Mouse (Mus musculus) kidney, postnatal 10 days (tissue): ENCODE results near the gene Sac3d1.

Experiments used
- DNase-seq: peaks from one replicate; pipeline ENCODE4 v3.0.0; 2021; ENCODE audit warnings: mixed read lengths

Gene Sac3d1

DNA sequence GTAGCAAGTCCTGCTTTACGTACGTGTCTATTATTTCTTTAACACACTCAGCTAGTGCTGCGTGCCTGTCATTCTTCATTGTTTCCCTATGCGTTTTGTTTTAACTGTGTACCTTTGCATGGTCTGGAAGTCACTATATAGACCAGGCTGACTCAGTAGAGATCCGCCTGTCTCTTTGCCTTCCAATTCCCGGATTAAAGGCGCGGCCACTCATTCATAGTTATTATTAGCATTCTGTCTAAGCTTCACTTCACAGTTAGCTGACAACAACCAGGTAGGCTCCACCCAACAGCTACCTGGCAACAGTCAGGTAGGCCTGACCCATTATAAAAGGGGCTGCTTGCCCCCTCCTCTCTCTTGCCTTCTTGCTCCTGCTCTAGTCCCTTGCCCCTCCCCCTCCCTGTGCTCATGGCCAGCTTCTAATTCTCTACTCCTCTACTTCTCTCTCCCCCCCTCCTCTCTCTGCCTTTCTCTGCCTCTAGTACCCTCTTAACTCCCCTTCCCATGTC, 281 bp upstream of the Sac3d1 start:
- peak; percentile 45 for DNase-seq

DNA sequence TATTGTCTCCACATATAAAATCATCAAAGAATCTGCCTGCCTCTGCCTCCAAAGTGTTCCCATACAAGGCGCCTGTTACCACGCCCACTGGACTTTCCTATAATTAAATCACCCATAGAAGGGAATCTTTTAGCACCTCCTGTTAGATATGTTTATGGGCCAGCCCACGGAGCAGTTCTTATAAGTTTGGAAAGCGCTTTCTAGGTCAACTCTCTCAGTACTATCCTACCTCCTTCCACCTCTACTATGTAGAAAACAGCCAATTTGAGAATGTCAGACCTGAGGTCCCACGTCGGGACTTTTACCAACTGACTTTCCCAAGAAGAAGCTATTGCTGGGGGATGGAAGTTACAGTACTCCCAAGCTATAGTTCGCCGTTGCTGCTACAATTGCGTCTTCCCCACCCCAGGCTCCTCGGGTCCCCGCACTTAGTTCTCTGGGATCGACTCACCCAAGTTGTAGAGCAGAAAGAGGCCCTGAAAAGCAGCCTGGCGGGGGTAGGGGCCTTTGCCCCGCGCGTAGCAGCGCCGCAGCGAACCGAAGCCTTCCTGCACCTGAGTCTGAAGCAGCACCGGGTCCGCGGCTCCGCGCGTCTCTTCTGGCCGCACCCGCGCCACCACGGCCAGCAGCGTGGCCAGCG, 984 bp downstream of the Sac3d1 start:
- DNase-seq = no peak

DNA sequence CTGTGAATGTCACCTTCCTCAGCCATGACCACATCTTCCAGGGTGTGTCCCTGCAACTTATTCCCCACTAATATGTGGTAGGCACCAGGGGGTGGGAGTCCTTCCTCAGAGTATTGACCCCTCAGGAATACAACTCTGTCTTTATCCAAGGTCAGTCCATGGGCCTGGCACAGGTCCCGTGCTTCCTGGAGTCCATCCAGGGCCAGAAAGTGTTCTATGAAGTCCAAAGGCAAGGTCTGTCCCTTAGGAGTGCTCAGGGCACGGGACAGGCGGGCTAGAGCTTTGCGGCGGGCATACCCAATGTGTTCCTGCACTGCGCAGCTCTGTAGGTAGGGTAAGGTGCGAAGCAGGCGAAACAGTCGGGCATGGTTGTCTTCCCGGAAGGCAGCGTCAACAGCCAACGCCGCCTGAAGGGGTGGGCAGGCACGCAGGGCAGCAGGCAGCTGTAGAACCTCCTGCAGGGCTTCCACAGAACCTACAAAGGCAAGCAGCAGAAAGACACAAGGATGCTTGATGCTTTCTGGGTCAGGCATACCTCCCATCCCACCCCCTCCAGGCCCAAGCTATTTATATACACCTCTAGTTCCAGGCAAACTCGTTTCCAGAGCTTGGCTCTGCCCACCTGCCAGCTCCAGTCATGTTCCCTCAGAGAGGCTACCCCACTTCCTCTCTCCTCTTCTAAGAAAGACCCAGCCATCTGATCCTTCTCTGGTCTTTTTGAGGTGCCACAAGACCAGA, 2.2 kb downstream of the Sac3d1 start:
- DNase-seq = no peak

DNA sequence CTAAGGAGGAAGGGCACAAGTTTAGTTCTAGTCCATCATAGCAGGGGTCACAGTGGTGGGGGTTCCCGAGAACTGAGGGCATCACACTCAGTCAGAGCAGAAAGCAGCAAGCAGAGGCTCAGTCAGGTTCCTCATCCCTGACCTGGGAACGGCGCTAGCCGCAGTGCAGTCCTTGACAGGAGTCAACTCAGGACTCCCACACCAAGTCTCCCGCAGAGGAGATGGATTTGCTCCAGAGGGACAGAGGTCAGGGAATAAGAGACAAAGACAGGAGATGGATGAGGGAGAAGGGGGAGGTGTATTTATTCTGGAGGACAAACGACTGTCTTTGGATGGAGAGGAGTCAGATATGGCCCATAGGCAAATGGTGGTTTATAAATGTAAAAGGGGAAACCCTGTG, 5.3 kb downstream of the Sac3d1 start:
- no peak for DNase-seq

DNA sequence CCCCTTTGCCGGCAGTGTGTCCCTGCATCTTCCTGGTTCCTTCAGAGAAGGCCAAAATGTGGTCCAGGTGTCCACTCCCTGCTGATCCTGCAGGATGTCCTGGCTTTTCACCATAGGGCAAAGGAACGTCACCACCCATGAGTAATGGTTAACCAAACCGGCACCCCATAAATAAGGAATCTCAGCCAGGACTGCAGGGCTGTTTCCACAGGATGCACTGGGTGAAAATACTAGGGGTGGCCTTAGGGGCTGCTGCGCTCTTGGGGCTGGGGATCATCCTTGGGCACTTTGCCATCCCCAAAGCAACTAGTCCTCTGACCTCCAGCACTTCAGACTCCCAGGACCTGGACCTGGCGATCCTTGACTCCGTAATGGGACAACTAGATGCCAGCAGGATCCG, 12.9 kb downstream of the Sac3d1 start, which contains the start of gene Naaladl1:
Gene Naaladl1, plus strand, starts transcription at position 197 of the 400 bp plus-strand sequence.
- DNase-seq = no peak

DNA sequence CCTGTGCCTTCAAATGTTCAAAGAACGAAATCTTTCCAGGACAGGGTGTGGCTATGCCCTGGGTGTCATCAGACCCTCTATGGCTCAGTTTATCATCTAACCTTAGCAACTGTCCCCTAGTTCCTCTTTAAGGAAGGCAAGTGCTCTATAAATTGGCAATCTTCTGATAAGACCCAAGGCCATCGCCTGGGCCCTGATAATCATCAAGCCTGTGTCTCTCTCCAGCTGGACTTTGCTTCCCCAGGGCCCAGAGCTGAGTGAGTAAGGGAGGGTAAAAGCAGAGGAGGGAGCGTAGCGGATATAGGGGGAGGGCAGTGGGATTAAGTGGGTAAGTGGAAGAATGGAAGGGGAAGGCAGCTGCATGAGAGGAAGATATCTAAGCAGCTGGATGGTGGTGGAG, 14.0 kb downstream of the Sac3d1 start:
- DNase-seq = no peak

DNA sequence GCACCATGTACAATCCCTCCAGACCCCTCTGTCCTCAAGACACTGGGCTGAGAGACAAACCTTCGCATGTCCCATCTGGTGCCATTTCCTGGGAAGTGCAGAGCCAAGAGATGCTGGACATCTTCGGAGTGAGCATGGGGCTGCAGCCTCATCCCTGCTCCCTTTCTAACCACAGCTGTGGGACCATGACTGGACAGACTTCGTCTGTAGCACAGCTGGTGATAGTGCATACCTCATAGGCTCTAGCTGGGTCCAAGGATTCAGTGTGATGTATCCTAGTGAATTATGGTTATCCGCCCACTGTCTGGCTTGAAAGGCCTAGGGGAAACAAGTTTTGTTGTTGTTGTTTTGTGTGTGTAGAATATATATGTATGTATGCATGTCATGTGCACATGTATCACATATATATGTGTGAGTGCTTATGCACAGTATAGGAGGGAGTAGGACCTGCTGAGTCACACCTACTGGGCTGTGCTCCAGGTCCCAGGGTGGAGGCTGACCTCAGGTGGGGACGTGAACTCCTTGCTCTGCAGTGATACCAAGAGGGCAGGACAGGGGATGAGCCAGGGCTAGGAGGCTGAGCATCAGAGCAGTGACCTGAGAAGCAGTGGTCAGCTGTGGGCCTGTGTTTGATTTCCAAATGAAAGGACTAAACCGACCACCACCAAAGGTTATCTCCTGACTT, 16.1 kb downstream of the Sac3d1 start:
- DNase-seq = no peak

DNA sequence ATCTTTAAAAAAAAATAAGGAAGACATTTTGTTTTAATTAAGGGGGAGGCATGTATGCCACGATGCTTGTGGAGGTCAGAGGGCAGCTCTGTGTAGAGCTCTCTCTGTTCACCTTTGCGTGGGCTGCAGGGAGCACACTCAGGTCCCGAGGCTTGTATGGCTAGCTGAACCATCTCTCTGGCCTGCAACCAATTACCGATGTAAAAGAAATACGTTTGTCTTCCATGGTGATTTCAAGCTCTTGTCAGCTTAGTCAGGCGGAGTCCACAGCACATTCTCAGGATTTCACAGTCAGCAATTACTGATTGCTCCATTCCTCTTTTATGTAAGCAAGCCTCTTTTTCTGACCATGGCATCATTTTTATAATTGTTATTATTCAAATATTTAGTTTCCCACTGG, 17.3 kb downstream of the Sac3d1 start:
- DNase-seq = no peak

DNA sequence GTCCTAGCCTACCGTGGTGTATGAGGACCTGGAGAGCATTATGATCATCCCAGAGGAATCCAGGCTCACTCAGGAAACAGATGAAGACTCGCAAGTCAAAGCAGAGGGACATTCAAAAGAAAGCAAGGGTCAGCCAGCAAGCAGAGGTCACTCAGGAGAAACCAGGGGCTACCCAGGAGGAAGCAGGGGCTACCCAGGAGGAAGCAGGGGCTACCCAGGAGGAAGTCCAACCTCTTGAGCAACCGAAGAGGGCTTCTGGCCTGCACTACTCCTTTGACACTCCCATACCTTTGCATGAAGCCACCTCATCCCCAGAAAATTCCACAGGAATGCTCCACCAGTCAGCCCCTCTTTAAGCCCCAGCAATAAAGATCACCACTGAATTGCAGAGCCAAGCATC, 20.6 kb downstream of the Sac3d1 start:
- peak; percentile 46 for DNase-seq

DNA sequence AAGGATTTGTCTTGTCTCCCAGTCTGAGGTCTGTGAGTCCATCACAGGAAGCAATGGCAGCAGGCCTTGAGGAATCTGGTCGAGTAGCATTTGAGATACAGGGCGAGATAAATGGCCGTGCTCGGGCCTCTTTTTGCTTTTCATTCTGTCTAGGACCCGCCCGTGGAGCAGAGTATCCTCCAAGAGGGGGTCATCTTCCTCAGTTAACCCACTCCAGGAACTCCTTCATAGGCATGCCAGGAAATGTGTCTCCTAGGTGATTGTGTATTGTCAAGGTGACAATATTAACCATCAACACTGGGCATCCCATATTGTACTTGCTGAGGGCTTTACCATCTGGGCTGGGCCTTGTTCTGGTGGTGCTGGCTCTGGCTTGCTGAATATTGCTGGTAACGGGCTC, 24.3 kb downstream of the Sac3d1 start, which contains the start of gene AC131692.1:
Gene AC131692.1, plus strand, starts transcription at position 301 of the 400 bp plus-strand sequence.
- DNase-seq = no peak

DNA sequence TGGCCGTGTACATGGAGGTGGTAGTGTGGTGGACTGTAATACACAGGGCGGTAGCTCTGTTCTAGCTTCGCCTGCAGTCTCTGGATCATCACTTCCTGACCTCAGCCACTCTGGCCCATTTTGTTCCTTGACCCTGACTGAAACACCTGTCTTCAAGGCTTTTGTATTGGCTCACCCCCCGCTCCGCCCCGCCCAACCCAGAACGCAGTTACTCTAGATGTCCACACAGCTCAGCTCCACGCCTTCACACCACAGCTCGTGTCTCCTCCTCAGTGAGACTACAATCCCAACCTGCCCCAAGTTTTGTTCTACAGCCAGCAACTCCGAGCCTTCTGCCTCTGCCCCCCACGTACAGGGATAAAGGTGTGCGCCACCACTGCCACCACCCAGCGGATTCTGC, 29.6 kb downstream of the Sac3d1 start:
- no peak for DNase-seq

DNA sequence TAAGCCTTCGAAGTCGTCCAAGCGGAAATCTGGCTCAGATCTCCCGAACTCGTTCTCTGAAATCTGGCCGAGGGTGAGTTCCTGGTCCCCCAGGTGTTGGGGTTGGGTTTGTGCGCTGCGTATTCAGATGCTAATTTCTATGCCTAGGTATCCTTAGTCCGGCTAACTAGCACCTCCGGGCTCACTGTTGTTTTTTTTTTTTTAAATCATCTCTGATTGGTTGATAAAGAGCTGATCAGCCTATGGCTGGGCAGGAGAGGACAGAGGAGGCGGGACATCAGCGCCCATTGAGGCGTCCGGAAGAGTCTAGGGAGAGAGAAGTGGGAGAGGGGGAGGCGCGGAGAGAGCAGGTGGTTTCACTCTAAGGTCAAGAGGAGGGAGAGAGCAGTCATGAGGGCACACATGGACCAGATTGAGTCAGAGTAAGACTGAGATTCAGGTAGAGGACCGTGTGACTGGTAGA, 33.0 kb downstream of the Sac3d1 start:
- peak; percentile 78 for DNase-seq

DNA sequence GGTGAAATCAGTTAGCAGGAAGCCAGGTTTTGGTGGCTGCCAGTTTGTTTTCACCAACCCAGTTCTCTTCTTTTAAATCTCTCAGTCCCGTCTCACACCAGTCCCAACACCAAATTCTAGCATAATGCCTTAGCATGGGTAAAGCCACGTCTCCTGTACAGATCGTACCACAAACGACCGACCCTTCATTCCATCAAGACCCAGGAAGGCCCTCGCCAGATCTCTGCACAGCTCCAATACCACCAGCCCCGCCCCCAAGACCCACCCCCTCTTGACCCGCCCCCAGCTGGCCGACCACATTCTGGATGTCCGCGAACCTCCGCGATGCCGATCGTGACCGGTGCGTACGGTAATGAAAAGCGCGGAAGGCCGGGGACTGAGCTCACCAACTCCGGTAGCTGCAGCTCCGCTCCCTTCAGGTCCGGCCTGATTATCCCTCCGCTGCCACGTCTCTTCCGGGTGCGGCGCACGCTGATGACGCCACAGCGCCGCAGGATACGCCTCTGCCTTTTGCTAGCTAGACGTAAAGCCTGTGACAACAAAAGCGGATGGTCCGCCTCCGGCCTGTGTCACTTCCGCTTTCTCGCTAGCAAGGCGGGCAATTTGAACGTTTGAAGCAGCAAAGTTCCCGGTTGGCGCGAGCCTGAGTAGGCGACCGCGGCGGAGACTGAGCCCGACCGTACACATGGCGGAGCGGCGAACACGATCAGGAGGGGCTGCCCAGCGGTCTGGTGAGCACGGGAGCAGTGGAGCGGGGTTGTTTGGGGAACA, 33.8 kb downstream of the Sac3d1 start, which contains the start of the genes Zfpl1 and Cdca5:
Gene Zfpl1, minus strand, starts transcription at position 479 of the 771 bp plus-strand sequence.
Gene Cdca5, plus strand, starts transcription at position 506 of the 771 bp plus-strand sequence.
- DNase-seq = peak; percentile 98

DNA sequence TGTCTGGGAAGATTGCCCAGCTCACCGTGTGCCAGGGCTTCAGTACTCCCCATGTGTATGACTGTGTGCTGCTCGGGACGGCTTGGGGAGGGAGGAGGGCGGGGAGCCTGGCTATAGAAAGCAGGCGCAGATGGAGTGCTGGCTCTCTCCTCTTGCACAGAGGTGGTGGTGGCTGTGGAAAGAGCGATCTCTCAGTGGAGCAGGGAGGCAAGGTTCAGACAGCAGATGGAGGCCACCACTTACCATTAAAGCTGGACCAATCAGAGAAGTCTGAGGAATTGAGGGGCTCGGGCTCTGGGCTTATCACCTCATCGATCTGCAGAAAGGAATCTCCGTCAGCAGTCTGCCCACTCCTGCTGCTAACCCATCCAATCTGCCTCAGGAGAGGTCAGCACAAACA, 36.3 kb downstream of the Sac3d1 start, which contains the start of gene Gm28374:
Gene Gm28374, minus strand, starts transcription at position 101 of the 400 bp plus-strand sequence.
- DNase-seq = no peak

DNA sequence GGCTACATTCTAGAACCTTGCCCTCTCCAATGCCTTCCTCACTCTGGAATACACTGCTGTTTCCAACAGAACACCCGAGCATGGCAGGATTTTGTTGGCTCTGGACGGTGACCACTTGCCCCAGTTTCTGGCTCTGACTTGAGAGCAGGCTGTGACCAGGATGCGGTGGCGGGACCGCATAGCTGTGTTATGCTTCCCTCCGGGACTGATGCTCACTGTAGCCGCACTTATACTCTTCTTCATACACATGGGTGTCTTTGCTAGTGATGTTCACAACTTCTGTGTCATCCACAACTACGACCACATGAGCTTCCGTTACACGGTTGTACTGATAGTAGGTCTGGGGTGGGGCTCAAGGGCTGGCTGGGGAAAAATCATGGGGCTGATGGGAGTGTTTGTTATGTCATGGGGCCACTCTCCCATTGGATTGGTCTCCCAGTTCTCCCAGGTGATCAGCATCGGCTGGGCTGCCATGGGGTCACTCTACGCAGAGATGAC, 38.4 kb downstream of the Sac3d1 start, which contains the start of gene Tmem262:
Gene Tmem262, plus strand, starts transcription at position 51 of the 498 bp plus-strand sequence.
- DNase-seq = no peak

DNA sequence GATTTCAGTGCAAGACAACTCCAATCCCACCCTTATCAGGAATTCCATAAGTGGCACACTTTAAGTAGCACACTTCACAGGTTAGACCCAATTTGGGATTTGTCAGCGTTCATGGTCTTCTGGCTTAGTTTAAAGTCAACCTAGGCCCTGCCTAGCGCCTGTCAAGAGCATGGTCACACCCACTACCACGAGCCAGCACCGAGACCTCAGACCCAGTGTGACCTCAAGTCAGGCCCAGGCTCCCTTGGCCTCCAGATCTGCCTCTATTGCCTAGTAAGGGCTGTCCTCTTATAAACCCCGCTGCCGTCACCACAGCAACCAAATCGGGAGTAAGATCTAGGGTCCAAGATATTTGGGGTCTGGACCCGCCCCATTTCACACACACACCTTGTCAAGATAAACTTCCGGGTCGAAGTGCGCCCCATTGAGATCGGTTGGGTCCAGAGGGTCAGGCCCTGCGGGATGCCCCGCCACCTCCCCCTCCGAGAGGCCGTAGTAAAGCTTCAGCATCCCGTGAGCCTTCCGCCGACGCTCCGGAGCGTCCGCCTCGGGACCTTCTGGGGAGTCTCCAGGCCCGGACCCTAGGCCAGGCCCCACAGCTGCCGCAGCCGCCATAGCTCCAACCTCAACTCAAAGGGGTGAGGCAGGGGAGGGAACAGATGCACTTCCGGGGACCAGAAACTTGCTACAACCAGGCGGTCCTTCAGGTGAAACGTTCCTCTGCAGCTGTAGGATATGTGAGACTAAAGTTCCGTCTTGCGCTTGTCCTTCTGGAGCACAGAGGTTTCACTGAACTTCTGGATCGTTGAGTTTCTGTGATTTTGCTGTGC, 41.7 kb downstream of the Sac3d1 start, which contains the start of gene Vps51:
Gene Vps51, minus strand, starts transcription at position 668 of the 830 bp plus-strand sequence.
- DNase-seq = peak; percentile 91

DNA sequence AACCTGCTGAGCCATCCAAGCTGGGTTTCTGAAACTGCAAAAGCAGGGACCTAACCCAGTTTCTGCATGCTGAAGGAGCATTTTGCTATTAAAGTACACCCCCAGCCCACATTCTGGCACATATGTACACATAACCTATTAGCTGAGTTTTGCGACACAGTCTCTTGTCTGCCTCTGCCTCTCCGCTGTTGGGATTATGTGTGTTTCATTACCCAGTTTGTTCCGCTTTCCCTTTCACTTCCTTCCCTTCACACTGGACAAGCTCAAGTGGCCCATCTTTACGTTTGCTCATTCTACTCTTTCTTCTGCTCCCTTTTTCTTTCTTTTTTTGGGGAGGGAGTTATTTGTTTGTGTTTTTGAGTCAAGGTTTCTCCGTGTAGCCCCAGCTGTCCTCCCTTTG, 44.6 kb downstream of the Sac3d1 start:
- no peak for DNase-seq

DNA sequence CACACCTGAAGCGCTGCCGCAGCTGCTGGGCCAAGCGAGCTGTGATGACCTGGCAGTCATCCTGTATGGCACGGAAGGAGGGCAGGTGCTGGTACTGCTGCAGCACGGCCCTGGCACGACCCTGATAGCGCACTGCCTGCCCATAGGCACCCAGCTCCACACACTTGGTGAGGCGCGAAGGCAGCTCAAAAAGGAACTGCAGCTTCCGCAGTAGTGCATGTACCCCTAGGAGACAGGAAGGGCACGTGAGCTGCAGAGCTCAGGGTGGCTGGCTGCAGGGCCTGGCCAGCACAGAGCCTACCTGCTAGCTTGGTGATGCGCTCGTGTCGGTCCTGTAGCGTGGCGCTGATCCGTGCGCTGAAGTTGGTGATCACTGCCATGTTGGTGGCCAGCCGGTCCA, 47.2 kb downstream of the Sac3d1 start:
- peak; percentile 18 for DNase-seq

DNA sequence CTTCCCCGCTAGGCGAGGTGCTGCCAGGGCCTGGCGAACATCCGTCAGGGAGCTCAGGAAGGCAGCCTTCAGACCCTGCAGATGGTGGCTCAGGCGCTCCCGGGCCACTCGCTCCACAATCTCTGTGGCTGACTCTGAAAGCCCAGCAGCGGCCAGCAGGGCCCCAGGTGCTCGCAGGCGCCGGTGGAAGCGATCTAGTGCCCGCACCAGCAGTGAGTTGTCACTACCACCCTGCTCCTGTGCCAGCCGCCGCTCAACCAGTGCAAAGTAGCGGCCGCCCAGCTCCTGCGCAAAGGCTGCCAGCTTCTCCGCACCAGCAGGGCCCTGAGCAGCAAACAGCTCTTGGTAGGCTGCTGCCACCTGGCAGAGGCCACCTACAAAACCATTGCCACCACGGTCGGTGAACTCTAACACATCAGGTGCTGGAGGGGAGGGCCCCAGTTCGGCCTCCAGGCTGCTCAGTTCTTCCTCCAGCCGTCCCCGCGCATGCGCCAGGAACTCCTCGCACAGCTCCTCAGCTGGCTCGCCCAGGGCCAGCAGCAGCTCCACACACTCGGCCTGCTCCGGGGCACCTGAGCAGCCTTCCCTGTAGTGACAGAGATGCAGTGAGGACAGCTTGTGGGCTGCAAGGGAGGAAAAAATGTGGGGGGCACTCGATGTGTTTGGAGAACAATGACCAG, 47.7 kb downstream of the Sac3d1 start:
- peak; percentile 10 for DNase-seq

DNA sequence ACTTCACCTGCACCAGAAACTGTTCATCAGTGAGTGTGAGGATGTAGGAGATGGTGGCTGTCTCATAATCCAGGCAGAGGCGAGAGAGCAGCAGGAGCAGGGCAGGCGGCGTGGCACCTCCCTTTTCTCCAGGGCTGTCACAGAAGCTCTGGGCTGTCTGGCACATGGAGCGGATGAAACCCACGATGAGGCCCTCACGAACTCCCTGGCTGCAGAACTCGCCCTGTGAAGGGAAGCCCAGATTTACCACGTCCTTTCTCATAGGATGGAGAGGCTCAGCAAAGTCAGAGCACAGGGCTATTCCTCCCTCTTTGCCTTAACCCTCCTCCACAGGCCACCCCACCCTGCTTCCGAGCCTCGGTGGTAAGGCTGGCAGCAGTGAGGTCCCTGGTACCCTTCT, 48.6 kb downstream of the Sac3d1 start:
- no peak for DNase-seq
